Mouse (Mus musculus) gonadal fat pad, adult 2 months (tissue): ENCODE data around the gene Selenoh. TPM values are rescaled to one million over a fixed set of nuclear protein-coding genes. Genes with fewer than 3 reads are reported as not detected.

Source experiments
- DNase-seq: peaks from one replicate; pipeline ENCODE4 v3.0.0-alpha.2; 2012; ENCODE audit warnings: low read depth
- polyA plus RNA-seq: library from polyadenylated mRNA; depleted of rRNA; stranded (reverse); fragments of >200 nt; gene quantifications from 2 replicates; pipeline ENCODE4 v1.2.3, GENCODE M21; 2012; rRNA removed

Gene Selenoh
- polyA plus RNA-seq, 1 experiment = 40.7 TPM

DNA sequence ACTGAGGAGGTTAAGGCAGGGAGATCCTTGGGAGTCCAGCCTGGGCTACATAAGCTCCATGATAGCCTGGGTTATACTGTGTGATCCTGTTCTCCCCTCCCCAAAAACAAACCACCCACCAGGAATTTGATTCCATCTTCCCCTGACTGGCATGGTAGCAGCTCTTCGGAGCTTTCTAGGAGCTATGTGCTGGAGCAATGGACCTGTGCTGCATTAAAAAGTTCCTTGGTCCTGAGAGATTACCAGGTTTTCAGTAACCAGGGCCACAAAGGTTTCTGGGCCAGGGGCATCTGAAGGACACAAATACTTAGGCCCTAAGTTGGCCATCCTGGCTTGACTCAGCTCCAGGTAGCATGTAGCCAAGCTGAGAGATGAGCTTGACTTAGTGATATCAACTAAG, 38.6 kb downstream of the Selenoh start:
- DNase-seq = no peak

DNA sequence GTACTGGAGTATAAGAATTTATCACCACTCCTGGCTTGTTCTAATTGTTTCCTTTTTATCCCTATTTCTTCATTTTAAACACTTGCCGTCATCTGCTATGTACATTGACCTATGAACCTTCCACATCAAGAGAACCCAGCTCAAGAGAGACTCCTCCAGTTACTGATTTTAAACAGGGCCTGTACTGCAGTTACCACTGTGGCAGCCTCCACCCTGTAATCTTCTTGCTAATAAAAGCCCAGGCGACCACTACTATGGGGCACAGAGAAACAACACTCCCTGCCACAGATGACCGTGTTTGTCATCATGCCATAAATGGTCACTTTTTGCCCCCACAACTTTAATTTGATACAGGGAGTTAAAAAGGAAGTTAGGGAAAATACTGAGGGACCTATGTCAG, 43.5 kb downstream of the Selenoh start:
- no peak for DNase-seq

DNA sequence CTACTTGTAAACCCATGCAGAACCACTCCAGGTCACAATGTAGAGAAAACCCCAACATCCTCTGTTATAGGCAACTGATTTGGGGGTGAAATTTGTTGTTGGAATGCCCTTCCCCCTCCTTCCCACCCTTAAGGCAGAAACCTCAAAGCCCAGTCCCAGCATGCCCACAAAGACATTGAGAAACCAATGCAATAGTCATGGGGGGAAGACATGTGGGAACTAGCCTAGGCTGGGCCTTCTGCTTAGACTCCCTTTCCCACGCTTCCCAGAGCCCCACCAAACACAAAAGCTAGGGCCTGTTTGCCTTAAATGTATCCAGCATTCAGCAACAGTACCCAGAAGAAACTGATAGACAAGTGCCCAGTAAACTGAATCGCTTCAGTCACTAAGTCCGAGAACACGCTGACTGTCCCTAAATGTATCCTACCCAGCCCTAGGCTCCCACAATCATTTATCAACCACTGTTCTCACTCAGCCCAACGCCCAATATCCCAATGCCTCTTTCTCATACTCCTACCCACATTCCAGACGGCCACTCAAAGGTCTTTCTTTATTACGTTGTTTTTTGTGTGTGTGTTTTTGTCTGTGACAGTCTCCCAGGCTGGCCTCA, 44.1 kb downstream of the Selenoh start:
- no peak for DNase-seq

DNA sequence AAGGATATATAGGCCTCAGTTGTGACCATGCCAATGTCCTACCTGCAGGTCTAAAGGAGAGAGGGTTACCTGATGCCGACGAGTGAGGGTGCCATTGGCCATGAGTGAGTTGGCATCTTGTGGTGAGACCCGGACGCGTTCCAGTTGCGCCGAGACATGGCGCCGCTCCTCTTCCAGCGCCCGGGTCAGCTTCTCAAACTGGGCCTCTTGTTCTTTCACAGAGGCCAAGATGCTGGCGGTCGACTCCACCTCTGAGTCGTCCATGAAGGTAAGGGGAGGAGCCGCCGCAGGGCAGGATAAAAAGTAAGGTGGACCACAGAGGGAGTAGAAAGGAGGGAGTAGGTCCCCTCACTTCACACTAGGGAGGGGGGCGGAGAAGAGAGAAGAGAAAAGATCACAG, 46.4 kb downstream of the Selenoh start:
- DNase-seq = no peak

DNA sequence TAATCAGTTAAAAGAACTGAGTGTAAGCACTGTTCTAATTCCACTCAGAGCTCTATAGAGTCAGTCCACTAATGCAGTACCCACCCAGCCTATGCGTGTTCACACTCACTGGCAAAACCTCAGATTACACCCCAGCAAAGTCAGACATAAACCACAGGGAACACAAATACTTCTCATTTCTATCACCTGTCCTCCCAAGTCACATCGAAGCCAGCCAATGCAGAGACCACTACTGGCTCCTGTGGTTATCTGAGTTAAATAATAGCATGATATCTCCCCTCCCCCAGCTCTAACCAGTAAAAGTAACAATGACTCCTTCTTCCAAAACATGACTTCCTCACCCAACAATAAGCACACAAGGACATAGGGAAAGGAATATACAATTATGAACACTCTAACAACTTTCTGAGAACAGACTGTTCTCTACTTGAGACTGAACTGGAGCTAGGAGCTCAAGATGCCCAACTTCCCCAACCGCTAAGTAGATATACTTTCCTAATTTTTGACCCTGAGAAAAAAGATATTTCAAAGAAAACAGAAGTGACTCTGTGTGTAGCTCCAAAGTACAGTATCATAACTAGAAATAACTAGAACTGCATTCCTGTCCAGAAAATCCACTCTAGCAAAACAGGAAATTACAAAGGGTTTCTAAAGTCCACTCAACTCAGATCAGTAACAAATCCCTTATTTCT, 47.0 kb downstream of the Selenoh start:
- no peak for DNase-seq

DNA sequence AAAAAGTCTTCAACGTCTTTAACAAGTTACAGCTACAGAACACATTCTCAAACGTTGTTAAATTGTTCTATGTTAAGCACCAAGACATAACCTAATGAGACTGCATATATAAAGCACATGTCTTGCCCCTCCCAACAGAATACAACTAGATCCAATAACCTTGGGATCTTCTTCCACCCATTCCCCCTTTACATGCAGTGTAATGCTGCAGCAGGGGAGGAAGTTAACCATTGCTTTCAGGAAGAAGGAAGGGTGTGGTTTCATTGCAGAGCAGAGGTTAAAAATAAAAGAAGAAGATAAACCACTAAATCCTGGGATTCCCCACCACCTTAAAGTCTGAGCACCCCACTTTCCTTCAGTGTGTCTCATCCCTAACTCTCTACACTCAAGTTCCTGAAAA, 47.9 kb downstream of the Selenoh start:
- DNase-seq = no peak

DNA sequence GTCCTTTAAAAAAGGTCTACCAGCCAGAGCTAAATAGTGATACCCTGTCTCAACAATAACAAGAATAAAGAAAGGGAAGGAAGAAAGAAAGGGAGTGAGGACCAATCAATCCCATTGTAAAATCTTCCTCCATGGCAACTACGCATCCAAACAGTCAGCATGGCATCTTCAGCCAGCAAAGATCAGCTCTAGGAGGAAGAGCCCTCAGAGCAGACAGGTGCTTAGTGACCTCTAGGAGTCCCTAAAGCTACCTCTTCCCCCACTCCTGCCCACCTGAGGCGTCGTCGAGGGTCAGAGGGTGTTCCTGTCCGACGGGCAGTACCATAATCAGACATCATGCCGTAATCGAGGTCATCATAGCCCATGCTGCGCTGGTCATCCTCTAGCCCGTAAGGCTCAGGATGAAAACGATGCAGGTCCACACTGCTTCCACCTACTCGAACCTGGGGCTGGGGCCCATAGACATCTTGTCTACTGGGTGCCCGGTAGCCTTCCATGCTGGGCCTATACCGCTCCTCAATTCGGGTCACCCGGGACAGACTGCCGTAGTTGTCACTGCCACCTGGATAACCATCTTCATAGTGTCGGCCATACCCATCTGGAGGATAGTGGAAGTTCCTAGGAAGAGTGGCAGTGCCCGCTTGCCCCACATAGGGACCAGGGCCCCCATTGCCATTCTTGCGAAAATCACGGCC, 50.8 kb downstream of the Selenoh start:
- DNase-seq = no peak

Other genes starting within 250 kb of the Selenoh start
- 6.5 and 7.3 TPM in 2 replicates for gene Calcrl, start 245.4 kb downstream of the Selenoh start, polyA plus RNA-seq
- gene Tfpi, start 194.0 kb downstream of the Selenoh start, polyA plus RNA-seq = 6.9 and 8.0 TPM in 2 replicates
- gene Ctnnd1, start 20.0 kb downstream of the Selenoh start, polyA plus RNA-seq = 64.2 and 70.1 TPM in 2 replicates
- gene Btbd18, start 11.7 kb downstream of the Selenoh start, polyA plus RNA-seq = not detected in 2 replicates
- not detected in 2 replicates for gene Gm28635, start 7.3 kb upstream of the Selenoh start, polyA plus RNA-seq
- 11.7 and 15.3 TPM in 2 replicates for gene Med19, start 7.6 kb upstream of the Selenoh start, polyA plus RNA-seq
- gene Tmx2, start 8.4 kb upstream of the Selenoh start, polyA plus RNA-seq = 93.5 and 97.4 TPM in 2 replicates
- gene Zdhhc5, start 44.4 kb upstream of the Selenoh start, polyA plus RNA-seq = 60.7 and 61.8 TPM in 2 replicates
- gene Clp1, start 56.6 kb upstream of the Selenoh start, polyA plus RNA-seq = 16.8 and 18.8 TPM in 2 replicates
- 1.4 and 1.7 TPM in 2 replicates for gene Ypel4, start 63.3 kb upstream of the Selenoh start, polyA plus RNA-seq
- gene Gm19426, start 72.9 kb upstream of the Selenoh start, polyA plus RNA-seq = 3.0 and 3.5 TPM in 2 replicates
- 547 and 588 TPM in 2 replicates for gene Serping1, start 104.7 kb upstream of the Selenoh start, polyA plus RNA-seq
- gene Ube2l6, start 128.1 kb upstream of the Selenoh start, polyA plus RNA-seq = 24.8 and 26.9 TPM in 2 replicates
- not detected in 2 replicates for gene Smtnl1, start 151.9 kb upstream of the Selenoh start, polyA plus RNA-seq
- 30.8 and 47.1 TPM in 2 replicates for gene Timm10, start 156.2 kb upstream of the Selenoh start, polyA plus RNA-seq
- 16.9 and 21.9 TPM in 2 replicates for gene Slc43a1, start 168.1 kb upstream of the Selenoh start, polyA plus RNA-seq
- 7.6 and 8.4 TPM in 2 replicates for gene Rtn4rl2, start 215.9 kb upstream of the Selenoh start, polyA plus RNA-seq